Mouse (Mus musculus): Measurements from ENCODE around the gene Hoxd10. TPM values are rescaled to one million over a fixed set of nuclear protein-coding genes. Genes with fewer than 3 reads are reported as not detected.

Hoxd10 gene
- polyA plus RNA-seq, 1 experiment from 2014 or later, result not detected

GRCm38 (mm10) chr2:74684106-74684505 lies 7.6 kb upstream of the Hoxd10 start:
- H3K9ac ChIP-seq, result no peak overlapping the region
- ATAC-seq (ENCODE audit: insufficient read depth), result no peak
- peaks cover 9% of the 10 kb centered on the region for H3K4me1 ChIP-seq (replicated peaks)
- WGBS (ENCODE audit: insufficient replicate concordance), result under 1% methylated on average over 12 of the region's 12 CpGs
- H3K27ac ChIP-seq (replicated peaks), result no peak overlapping the region
- no peaks in the 10 kb centered on the region for H3K36me3 ChIP-seq (replicated peaks)
- no peak overlapping the region for H3K4me3 ChIP-seq (replicated peaks)
- peaks cover 99% of the 10 kb centered on the region for H3K27me3 ChIP-seq
- no peaks in the 10 kb centered on the region for H3K9me3 ChIP-seq (replicated peaks)
- no peak overlapping the region for H3K4me2 ChIP-seq

- ATAC-seq (ENCODE audit: insufficient read depth), result no peak
- WGBS (ENCODE audit: insufficient replicate concordance), result 9% methylated on average over 4 of the region's 4 CpGs
- Histone ChIP-seq H3K27me3 (peaks cover 99% of the 10 kb centered on the region), H3K27ac (replicated peaks) (no peak overlapping the region), H3K9me3 (replicated peaks) (no peaks in the 10 kb centered on the region), H3K4me3 (replicated peaks) (no peak overlapping the region), H3K4me1 (replicated peaks) (peaks cover 9% of the 10 kb centered on the region), H3K4me2 (no peak overlapping the region), H3K9ac (no peak overlapping the region), H3K36me3 (replicated peaks) (no peaks in the 10 kb centered on the region)
These were observed 6.6 kb upstream of the Hoxd10 start for GRCm38 (mm10) chr2:74685059-74685603.

DNA sequence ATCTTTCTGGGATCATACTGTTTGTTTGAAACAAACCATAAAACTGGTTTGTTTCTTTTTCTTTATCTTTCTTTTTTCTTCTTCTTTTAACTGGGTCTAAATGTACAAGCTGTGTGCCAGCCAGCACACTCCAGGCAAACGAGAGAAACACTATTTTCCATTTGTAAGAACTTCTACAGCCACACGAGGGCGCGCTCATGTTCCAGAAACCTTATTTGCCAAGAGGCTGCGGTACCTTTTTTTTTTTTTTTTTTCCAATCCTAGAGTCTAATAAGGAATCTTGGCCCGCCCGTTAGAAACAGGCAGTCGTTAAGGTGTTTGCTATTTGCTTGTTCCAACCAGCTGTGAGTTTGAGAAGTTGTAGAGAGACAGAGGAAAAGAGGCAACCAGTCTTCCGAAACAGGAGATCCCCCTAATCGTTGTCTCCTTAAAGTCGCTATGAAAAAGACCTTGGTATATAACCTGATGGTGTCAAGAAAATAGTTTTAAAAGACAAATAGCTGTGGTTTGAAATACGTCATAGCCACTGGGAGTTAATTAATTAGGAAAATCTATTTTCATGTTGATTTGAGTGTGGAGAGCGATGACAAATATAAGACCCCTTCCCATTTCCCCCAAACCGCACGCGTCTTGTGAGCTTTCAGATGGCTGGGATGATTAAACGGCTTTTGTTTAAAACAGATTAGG lies 5.3 kb upstream of the Hoxd10 start:
- Histone ChIP-seq H3K9ac (no peak overlapping the region), H3K27ac (replicated peaks) (no peak overlapping the region), H3K4me2 (no peak overlapping the region), H3K4me3 (replicated peaks) (no peak overlapping the region), H3K27me3 (peaks cover 99% of the 10 kb centered on the region), H3K4me1 (replicated peaks) (peaks cover 9% of the 10 kb centered on the region), H3K9me3 (replicated peaks) (no peaks in the 10 kb centered on the region), H3K36me3 (replicated peaks) (no peaks in the 10 kb centered on the region)
- ATAC-seq (ENCODE audit: insufficient read depth), result no peak
- 5% methylated on average over 17 of the region's 17 CpGs for WGBS (ENCODE audit: insufficient replicate concordance)

DNA sequence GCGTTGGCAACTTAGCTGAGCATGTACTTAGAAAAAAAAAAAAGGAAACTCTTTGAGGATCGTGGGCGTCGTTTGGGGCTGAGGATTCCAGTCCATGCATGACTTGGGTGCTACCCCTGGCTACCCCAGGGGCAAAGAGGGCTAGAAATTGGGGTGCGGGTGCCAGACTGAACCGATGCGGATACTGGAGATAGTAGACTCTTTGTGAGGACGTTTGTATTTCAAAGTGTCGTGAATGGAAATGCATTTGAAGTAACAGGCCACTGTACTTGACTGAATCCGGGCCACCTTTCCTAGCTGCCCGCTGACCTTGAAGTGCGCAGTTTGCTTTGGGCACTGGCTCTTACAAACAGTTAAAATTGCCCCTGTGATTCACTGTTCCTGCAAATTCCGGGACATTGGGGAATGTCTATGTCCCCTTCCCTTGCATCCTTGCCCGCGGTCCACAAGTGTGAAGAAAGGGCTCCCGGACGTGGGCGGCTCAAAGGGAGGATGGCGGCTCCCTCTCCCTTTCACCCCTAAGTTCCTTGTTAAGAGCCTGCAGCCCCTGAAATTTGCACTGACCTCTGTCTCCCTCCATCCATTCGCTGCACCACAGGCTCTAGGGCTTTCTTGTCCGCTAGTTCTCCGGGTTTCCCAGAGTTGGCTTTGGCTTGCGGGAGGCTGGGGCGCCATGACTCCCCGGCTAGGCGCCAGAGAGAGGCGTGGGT lies 4.6 kb upstream of the Hoxd10 start:
- H3K27ac ChIP-seq (replicated peaks), result no peak overlapping the region
- no peak overlapping the region for H3K4me2 ChIP-seq
- no peaks in the 10 kb centered on the region for H3K9me3 ChIP-seq (replicated peaks)
- H3K27me3 ChIP-seq, result peaks cover 99% of the 10 kb centered on the region
- H3K4me1 ChIP-seq (replicated peaks), result peaks cover 5% of the 10 kb centered on the region
- no peak overlapping the region for H3K9ac ChIP-seq
- ATAC-seq (ENCODE audit: insufficient read depth), result no peak
- no peaks in the 10 kb centered on the region for H3K36me3 ChIP-seq (replicated peaks)
- whole genome bisulfite sequencing (ENCODE audit: insufficient replicate concordance), result 2% methylated on average over 27 of the region's 27 CpGs
- no peak overlapping the region for H3K4me3 ChIP-seq (replicated peaks)

DNA sequence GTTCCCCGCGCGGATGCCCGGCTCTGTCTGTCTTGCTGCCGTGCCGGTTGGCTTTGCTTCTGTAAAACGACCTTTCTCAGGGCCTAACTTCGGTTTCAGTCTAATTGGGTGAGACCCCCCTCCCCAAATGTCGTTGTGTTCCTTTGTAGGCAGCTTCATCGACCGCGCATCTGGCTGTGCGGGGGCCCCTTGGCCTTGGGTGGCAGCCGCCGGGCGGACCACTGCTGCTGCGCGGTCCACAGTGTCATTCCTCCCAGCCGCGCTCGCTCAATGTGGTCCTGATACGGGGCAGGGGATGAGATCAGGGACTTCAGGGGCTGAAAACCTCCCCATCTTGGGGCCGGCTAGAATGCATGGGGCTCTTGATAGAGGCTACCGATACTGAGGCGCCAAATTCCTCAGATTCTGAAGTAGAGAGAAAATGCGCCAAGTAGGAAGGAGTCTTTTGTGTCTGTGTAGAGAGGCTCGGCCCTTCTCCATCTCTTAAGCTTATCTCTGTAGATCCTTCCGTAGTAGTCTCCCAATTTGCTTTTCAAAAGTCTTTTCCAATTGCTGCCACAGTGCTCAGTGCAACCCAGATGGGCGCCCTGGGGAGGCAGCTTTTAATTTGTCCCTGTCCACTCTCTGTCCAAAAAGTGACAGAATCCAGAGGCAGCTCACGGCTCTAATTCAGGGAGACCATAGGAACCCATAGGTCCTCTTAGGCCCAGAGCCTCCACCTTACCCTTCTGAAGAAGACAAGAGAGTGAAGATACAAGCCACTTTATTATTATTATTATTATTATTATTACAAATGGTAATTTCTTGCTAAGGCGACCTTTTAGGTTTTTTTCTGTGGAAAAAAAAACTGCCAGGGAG lies 3.8 kb upstream of the Hoxd10 start:
- no peak overlapping the region for H3K9ac ChIP-seq
- no peaks in the 10 kb centered on the region for H3K9me3 ChIP-seq (replicated peaks)
- no peak for ATAC-seq (ENCODE audit: insufficient read depth)
- no peak overlapping the region for H3K27ac ChIP-seq (replicated peaks)
- H3K4me2 ChIP-seq, result no peak overlapping the region
- peaks cover 99% of the 10 kb centered on the region for H3K27me3 ChIP-seq
- H3K4me1 ChIP-seq (replicated peaks), result no peaks in the 10 kb centered on the region
- H3K4me3 ChIP-seq (replicated peaks), result no peak overlapping the region
- H3K36me3 ChIP-seq (replicated peaks), result no peaks in the 10 kb centered on the region
- WGBS (ENCODE audit: insufficient replicate concordance), result 2% methylated on average over 31 of the region's 31 CpGs

DNA sequence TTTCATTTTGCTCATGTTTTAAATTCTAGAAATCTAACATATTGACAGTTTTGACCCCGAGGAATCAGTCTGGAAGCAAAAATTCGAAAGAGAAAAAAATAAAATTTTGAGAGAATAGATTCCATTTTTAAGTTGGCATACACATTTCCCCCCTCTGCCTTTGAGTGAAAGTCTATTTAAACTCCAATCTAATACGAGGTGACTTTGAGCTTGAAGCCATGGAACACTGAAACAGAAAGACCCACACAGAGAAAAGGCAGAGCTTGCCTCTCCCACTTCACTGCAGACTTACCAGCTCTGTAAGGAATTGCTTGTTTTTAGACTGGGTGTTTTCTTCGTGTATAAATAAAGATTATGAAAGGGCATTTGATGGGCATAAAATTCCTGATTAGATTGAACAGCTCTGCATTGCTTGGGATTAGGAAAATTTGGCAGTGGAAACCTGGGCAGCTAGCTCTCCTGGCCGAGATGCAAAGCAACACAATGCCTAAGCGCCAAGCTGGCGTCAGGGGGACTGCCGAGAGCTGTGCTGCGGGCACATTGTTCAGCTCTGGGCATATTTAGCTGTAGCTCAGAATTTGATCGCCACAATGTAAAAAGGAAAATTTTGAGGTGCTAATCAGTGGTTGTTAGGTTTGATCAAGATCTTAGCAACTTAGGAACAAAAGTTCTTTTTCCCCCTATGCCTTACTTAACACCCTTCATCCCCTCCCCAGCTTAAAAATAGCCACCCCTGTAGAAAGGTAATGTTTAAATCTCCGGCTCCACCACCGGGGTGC lies 2.7 kb upstream of the Hoxd10 start:
- no peak overlapping the region for H3K4me2 ChIP-seq
- H3K27ac ChIP-seq (replicated peaks), result no peak overlapping the region

GRCm38 (mm10) chr2:74689574-74690337 lies 2.0 kb upstream of the Hoxd10 start:
- no peak overlapping the region for H3K9ac ChIP-seq
- no peak overlapping the region for H3K4me3 ChIP-seq (replicated peaks)
- no peak overlapping the region for H3K27ac ChIP-seq (replicated peaks)
- WGBS (ENCODE audit: insufficient replicate concordance), result under 1% methylated on average over 24 of the region's 24 CpGs
- H3K4me1 ChIP-seq (replicated peaks), result no peaks in the 10 kb centered on the region
- ATAC-seq (ENCODE audit: insufficient read depth), result no peak
- no peaks in the 10 kb centered on the region for H3K36me3 ChIP-seq (replicated peaks)
- peaks cover 99% of the 10 kb centered on the region for H3K27me3 ChIP-seq
- H3K4me2 ChIP-seq, result no peak overlapping the region
- no peaks in the 10 kb centered on the region for H3K9me3 ChIP-seq (replicated peaks)

More for the DNA sequence above, 2.7 kb upstream of the Hoxd10 start:
- H3K9me3 ChIP-seq (replicated peaks), result no peaks in the 10 kb centered on the region
- no peak overlapping the region for H3K4me3 ChIP-seq (replicated peaks)
- peaks cover 99% of the 10 kb centered on the region for H3K27me3 ChIP-seq
- no peaks in the 10 kb centered on the region for H3K36me3 ChIP-seq (replicated peaks)
- H3K9ac ChIP-seq, result no peak overlapping the region
- H3K4me1 ChIP-seq (replicated peaks), result no peaks in the 10 kb centered on the region
- WGBS (ENCODE audit: insufficient replicate concordance), result 4% methylated on average over 12 of the region's 12 CpGs
- no peak for ATAC-seq (ENCODE audit: insufficient read depth)

GRCm38 (mm10) chr2:74690338-74690716 lies 1.4 kb upstream of the Hoxd10 start:
- H3K27ac ChIP-seq (replicated peaks), result no peak overlapping the region
- ATAC-seq (ENCODE audit: insufficient read depth), result no peak
- no peaks in the 10 kb centered on the region for H3K9me3 ChIP-seq (replicated peaks)
- no peaks in the 10 kb centered on the region for H3K4me1 ChIP-seq (replicated peaks)
- WGBS (ENCODE audit: insufficient replicate concordance), result 4% methylated on average over 8 of the region's 8 CpGs
- H3K4me3 ChIP-seq (replicated peaks), result no peak overlapping the region
- H3K4me2 ChIP-seq, result no peak overlapping the region
- H3K9ac ChIP-seq, result no peak overlapping the region
- peaks cover 99% of the 10 kb centered on the region for H3K27me3 ChIP-seq
- H3K36me3 ChIP-seq (replicated peaks), result no peaks in the 10 kb centered on the region

- WGBS (ENCODE audit: insufficient replicate concordance), result 2% methylated on average over 35 of the region's 35 CpGs
- Histone ChIP-seq H3K27ac (replicated peaks) (no peak overlapping the region), H3K9ac (no peak overlapping the region), H3K4me1 (replicated peaks) (no peaks in the 10 kb centered on the region), H3K4me2 (no peak overlapping the region), H3K27me3 (peaks cover 100% of the 10 kb centered on the region), H3K9me3 (replicated peaks) (no peaks in the 10 kb centered on the region), H3K36me3 (replicated peaks) (no peaks in the 10 kb centered on the region), H3K4me3 (replicated peaks) (no peak overlapping the region)
- no peak for ATAC-seq (ENCODE audit: insufficient read depth)
These were observed 477 bp downstream of the Hoxd10 start for GRCm38 (mm10) chr2:74691995-74692807.
